Mouse (Mus musculus): Measurements from ENCODE around the gene Gm49405.

GRCm38 (mm10) chr19:4017921-4018587, 17.6 kb downstream of the Gm49405 start:
- TF ChIP-seq POLR2A (IDR thresholded peaks at IDR 0.05; ENCODE audit: low read depth, low read length) (no peak), CTCF (conservative IDR thresholded peaks at IDR 0.05; ENCODE audit: insufficient read depth, insufficient read length, low read depth, low read length) (no peak)

Measured in kidney, adult 2 months (tissue).